Mouse (Mus musculus) midbrain, postnatal 0 days (tissue): Measurements from ENCODE around the gene Ttll12. TPM values are rescaled to one million over a fixed set of nuclear protein-coding genes. Genes with fewer than 3 reads are reported as not detected.

Experiments used
- ATAC-seq: fragments of 200-750 bp; cut with Nextera tagmentation; 2 replicates; pipeline ENCODE4 v1.8.0; 2017; ENCODE audit warnings: moderate number of reproducible peaks, mild to moderate bottlenecking, moderate TSS enrichment, moderate library complexity; ENCODE audit not compliant: low FRiP score
- DNase-seq: peaks from one replicate; pipeline ENCODE4 v3.0.0-alpha.2; 2015; ENCODE audit warnings: low spot score
- H3K27ac ChIP-seq: fragments of 300-500 bp; sonication (generic); 2 replicates; pipeline ENCODE4 v1.5.1; 2014; ENCODE audit warnings: low read depth, mild to moderate bottlenecking, low read length, mixed read lengths
- H3K27me3 ChIP-seq: fragments of 300-500 bp; sonication (generic); 2 replicates; pipeline ENCODE4 v1.6.1; 2014; ENCODE audit warnings: low read length, control low read depth, mixed read lengths; ENCODE audit not compliant: insufficient read depth
- H3K36me3 ChIP-seq: fragments of 300-500 bp; sonication (generic); 2 replicates; pipeline ENCODE4 v1.6.1; 2014; ENCODE audit warnings: low read length, control low read depth, mixed read lengths; ENCODE audit not compliant: insufficient read depth
- H3K4me1 ChIP-seq: fragments of 300-500 bp; sonication (generic); 2 replicates; pipeline ENCODE4 v1.6.1; 2014; ENCODE audit warnings: mild to moderate bottlenecking, control low read depth, antibody characterized with exemption, low read length, mixed read lengths; ENCODE audit not compliant: insufficient read depth
- H3K4me2 ChIP-seq: fragments of 300-500 bp; sonication (generic); 2 replicates; pipeline ENCODE4 v1.6.1; 2014; ENCODE audit warnings: low read depth, mild to moderate bottlenecking, low read length, mixed read lengths; ENCODE audit not compliant: poor library complexity, severe bottlenecking
- H3K4me3 ChIP-seq: fragments of 300-500 bp; sonication (generic); 2 replicates; pipeline ENCODE4 v1.5.1; 2014; ENCODE audit warnings: low read depth, mild to moderate bottlenecking, low read length, moderate library complexity
- H3K9ac ChIP-seq: fragments of 300-500 bp; sonication (generic); replicated peaks from 2 replicates; pipeline ENCODE4 v1.6.1; 2014; ENCODE audit warnings: mild to moderate bottlenecking, low read length, moderate library complexity, mixed read lengths; ENCODE audit not compliant: poor library complexity, severe bottlenecking
- H3K9me3 ChIP-seq: fragments of 300-500 bp; sonication (generic); 2 replicates; pipeline ENCODE4 v1.6.1; 2016; ENCODE audit warnings: low read length, control low read depth
- CTCF ChIP-seq: IDR thresholded peaks from 2 replicates; pipeline ENCODE4 v1.5.1; 2016; ENCODE audit warnings: antibody characterized with exemption, mild to moderate bottlenecking
- WGBS: fragments of 180-500 bp; shearing (Covaris S2); extraction: QIAGEN DNeasy Blood & Tissue Kit; methylation state at CpG from one replicate; pipeline ENCODE4 v1.1.7; 2014; 5-methylcytosine and 5-hydroxymethylcytosine counted together
- polyA plus RNA-seq: library from polyadenylated mRNA; unstranded; fragments of >200 nt; fragmentation: Nextera tagmentation; extraction: Ambion mirVana; gene quantifications from 2 replicates; pipeline ENCODE4 v1.2.1, GENCODE M21; 2015
- total RNA-seq: library from RNA; depleted of rRNA; stranded (reverse); fragments of >200 nt; gene quantifications from 2 replicates; pipeline ENCODE4 v1.2.3, GENCODE M21; 2014

Ttll12 gene
- total and polyA plus RNA-seq, 2 experiments from 2014 or later: 39.1 to 56.4 TPM

- peak overlapping the region; percentile 80; the same call in 1 of the 2 replicates for H3K4me2 ChIP-seq
- H3K27me3 ChIP-seq: no peaks in the 10 kb centered on the region
- H3K36me3 ChIP-seq: peaks cover 11% of the 10 kb centered on the region
- H3K9ac ChIP-seq: peak overlapping the region; percentile 5; the same call in 1 of the 2 replicates
- no peak overlapping the region for H3K27ac ChIP-seq
- DNase-seq (no peak), ATAC-seq (no peak)
- H3K4me1 ChIP-seq: peaks cover 8% of the 10 kb centered on the region
- H3K9me3 ChIP-seq: no peaks in the 10 kb centered on the region
- no peak overlapping the region for H3K4me3 ChIP-seq
- WGBS: 81% methylated on average over 8 of the region's 8 CpGs
- TF ChIP-seq CTCF: no peak
Observed at GRCm38 (mm10) chr15:83592260-83593188, 2.4 kb downstream of the Ttll12 start.

GRCm38 (mm10) chr15:83591758-83592157 is 3.2 kb downstream of the Ttll12 start:
- 87% methylated on average over 6 of the region's 6 CpGs for WGBS
- peak overlapping the region; percentile 5; the same call in 1 of the 2 replicates for H3K9ac ChIP-seq
- no peaks in the 10 kb centered on the region for H3K9me3 ChIP-seq
- ATAC-seq (no peak), DNase-seq (no peak)
- H3K27ac ChIP-seq: no peak overlapping the region
- TF ChIP-seq CTCF: no peak
- H3K4me2 ChIP-seq: no peak overlapping the region
- no peak overlapping the region for H3K4me3 ChIP-seq
- H3K4me1 ChIP-seq: peaks cover 8% of the 10 kb centered on the region
- peaks cover 17% of the 10 kb centered on the region for H3K36me3 ChIP-seq
- H3K27me3 ChIP-seq: no peaks in the 10 kb centered on the region

DNA sequence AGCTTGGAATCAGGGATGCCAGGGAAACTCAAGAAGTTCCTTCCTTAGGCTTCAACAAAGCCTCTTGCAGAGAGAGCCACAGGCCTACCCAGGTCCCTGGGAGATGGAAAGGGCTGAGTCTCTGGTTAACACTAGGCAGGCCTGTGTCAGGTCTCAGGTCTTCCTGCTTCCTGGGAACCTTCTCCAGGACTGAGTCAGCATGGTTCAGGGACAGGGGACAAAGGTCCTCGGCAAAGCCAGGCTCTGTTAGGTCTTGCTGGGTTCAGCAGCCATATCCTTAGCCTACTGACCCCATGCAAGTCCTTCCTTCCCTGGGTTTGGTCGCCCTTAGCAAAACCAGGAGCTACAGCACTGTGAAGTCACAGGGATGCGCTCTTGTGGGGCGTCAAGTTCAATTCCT is 4.1 kb downstream of the Ttll12 start:
- Histone ChIP-seq H3K9ac (no peak overlapping the region), H3K27me3 (no peaks in the 10 kb centered on the region), H3K27ac (no peak overlapping the region), H3K4me1 (peaks cover 8% of the 10 kb centered on the region), H3K4me3 (no peak overlapping the region), H3K9me3 (no peaks in the 10 kb centered on the region), H3K36me3 (peaks cover 26% of the 10 kb centered on the region), H3K4me2 (no peak overlapping the region)
- no peak for DNase-seq
- no peak for ATAC-seq
- 90% methylated on average over 4 of the region's 4 CpGs for WGBS
- TF ChIP-seq CTCF: no peak

DNA sequence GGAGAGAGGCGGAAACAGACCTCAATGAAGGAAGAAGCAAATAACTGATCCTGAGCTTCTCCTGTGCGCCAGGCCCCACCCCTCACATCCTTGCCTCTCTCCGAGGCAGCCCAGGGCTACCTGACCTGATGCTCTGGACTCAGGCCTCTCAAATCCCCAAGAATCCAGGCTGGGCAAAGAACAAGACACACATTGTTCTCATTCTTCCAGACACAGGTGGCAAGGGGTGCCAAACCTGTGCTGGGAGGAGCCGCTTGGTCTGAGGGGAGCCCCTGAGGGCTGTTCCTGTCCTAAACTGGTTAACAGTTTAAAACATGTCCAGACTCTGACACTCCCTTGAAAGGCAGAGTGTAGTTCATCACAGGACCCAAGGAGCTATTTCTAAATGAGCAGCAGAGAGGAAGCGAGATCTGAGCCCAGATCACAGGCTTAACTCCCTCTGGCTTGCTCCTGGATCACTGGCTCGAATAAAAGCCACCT is 10.2 kb downstream of the Ttll12 start:
- Histone ChIP-seq H3K27ac (no peak overlapping the region), H3K36me3 (peaks cover 64% of the 10 kb centered on the region), H3K4me2 (no peak overlapping the region), H3K9ac (no peak overlapping the region), H3K4me3 (no peak overlapping the region), H3K4me1 (no peaks in the 10 kb centered on the region), H3K27me3 (no peaks in the 10 kb centered on the region), H3K9me3 (no peaks in the 10 kb centered on the region)
- no peak for TF ChIP-seq CTCF
- 96% methylated on average over 6 of the region's 6 CpGs for WGBS
- ATAC-seq: no peak
- DNase-seq: no peak

- ATAC-seq (no peak), DNase-seq (peak; percentile 31)
- peak; percentile 58 for TF ChIP-seq CTCF
- Histone ChIP-seq H3K27ac (no peak overlapping the region), H3K36me3 (peaks cover 73% of the 10 kb centered on the region), H3K9ac (no peak overlapping the region), H3K4me1 (no peaks in the 10 kb centered on the region), H3K27me3 (no peaks in the 10 kb centered on the region), H3K4me2 (no peak overlapping the region), H3K4me3 (no peak overlapping the region), H3K9me3 (no peaks in the 10 kb centered on the region)
- 63% methylated on average over 8 of the region's 8 CpGs for WGBS
Observed at GRCm38 (mm10) chr15:83583419-83584156, 11.4 kb downstream of the Ttll12 start.
